Mouse (Mus musculus) macrophage (primary cell): ENCODE results near the gene Camkmt. TPM values are rescaled to one million over a fixed set of nuclear protein-coding genes. Genes with fewer than 3 reads are reported as not detected.

Source experiments
- H3K27ac ChIP-seq: fragments of 350-480 bp; formaldehyde crosslinking; 2 replicates; pipeline ENCODE4 v1.9.0; 2021
- H3K36me3 ChIP-seq: fragments of 350-480 bp; formaldehyde crosslinking; 2 replicates; pipeline ENCODE4 v1.9.0; 2021; ENCODE audit errors: inconsistent target
- H3K4me3 ChIP-seq: fragments of 350-480 bp; formaldehyde crosslinking; 2 replicates; pipeline ENCODE4 v1.9.0; 2021; ENCODE audit errors: inconsistent target
- H3K79me2 ChIP-seq: fragments of 350-480 bp; formaldehyde crosslinking; 2 replicates; pipeline ENCODE4 v1.9.0; 2021; ENCODE audit errors: inconsistent target
- WGBS: methylation state at CpG from one replicate; pipeline ENCODE4 v1.1.7; 2026; ENCODE audit warnings: inconsistent platforms; ENCODE audit not compliant: missing documents; 5-methylcytosine and 5-hydroxymethylcytosine counted together
- polyA plus RNA-seq: library from polyadenylated mRNA; stranded (reverse); fragments of 250-400 nt; gene quantifications from 3 replicates; pipeline ENCODE4 v1.2.4, GENCODE M21; 2018; ENCODE audit warnings: inconsistent platforms

Camkmt gene
- polyA plus RNA-seq, 1 experiment from 2014 or later, result 4.7 TPM

DNA sequence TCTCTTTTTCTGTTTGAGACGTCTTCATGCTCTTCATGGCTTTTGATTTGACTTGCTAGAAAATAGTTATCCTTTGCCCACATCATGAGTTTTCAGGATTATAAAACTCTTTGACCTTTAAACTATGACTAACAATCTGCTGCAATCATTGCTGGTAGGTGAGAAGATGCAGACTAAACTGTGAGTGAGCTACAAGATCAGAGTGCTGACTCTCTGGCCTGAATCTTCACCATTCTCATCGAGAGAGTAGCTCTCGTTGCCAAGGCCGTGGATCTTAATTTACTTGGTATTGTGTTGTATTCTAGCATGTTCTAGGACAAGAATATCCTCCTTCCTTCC is 72.9 kb downstream of the Camkmt start:
- Histone ChIP-seq H3K36me3 (no peaks in the 10 kb centered on the region), H3K79me2 (no peaks in the 10 kb centered on the region), H3K4me3 (no peak overlapping the region), H3K27ac (no peak overlapping the region)
- whole genome bisulfite sequencing, result 93% methylated on average over 4 of the region's 4 CpGs

DNA sequence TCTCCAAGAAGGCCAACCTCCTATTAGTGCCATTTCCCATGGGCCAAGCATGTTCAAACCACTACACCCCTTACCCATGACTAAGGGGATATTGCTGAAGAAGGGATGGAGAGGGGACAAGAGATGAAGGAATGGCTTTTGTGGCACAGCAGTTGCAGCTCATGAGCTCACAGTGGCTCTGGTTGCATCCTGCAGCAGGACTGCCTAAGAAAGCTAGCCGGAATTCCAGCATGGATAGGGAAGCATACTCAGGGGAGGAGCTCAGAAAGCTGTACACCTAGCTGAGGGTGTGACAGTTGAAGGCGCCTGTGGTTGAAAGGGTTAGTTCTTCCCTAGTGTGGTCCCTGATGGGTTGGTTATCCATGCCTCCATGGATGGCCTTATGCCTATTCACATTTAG is 78.4 kb downstream of the Camkmt start:
- H3K4me3 ChIP-seq, result no peak overlapping the region
- WGBS, result 98% methylated on average over 2 of the region's 2 CpGs
- H3K79me2 ChIP-seq, result no peaks in the 10 kb centered on the region

GRCm38 (mm10) chr17:85170541-85171255 is 80.3 kb downstream of the Camkmt start:
- H3K79me2 ChIP-seq, result no peaks in the 10 kb centered on the region
- WGBS, result 77% methylated on average over 10 of the region's 10 CpGs
- no peak overlapping the region for H3K27ac ChIP-seq
- no peaks in the 10 kb centered on the region for H3K36me3 ChIP-seq
- H3K4me3 ChIP-seq, result no peak overlapping the region

More for the DNA sequence above, 78.4 kb downstream of the Camkmt start:
- Histone ChIP-seq H3K36me3 (no peaks in the 10 kb centered on the region), H3K27ac (no peak overlapping the region)

DNA sequence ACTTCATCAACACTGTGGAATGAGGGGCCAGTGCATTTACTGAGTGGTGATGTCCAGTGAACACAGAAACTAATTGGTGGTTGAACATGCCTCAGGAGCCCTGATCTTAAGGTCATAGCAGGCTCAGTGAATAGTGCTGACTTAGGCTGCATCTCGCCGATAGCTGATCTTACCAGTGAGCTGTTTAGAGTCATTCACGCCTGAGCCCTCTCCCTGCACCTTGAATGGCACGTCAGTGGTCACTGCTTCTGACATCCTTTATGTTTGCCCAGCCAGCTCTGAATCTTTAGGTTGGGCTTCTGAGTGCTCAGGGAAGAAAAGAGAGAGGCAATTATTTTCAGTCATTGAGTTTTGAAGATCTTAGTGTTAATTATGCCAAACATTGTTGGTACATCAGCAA is 81.6 kb downstream of the Camkmt start:
- Histone ChIP-seq H3K4me3 (no peak overlapping the region), H3K27ac (no peak overlapping the region), H3K79me2 (no peaks in the 10 kb centered on the region), H3K36me3 (no peaks in the 10 kb centered on the region)
- 87% methylated on average over 4 of the region's 4 CpGs for WGBS

GRCm38 (mm10) chr17:85177231-85177630 is 86.9 kb downstream of the Camkmt start:
- WGBS, result 92% methylated on average over 13 of the region's 13 CpGs
- Histone ChIP-seq H3K4me3 (no peak overlapping the region), H3K79me2 (no peaks in the 10 kb centered on the region), H3K27ac (no peak overlapping the region), H3K36me3 (no peaks in the 10 kb centered on the region)

- 64% methylated on average over 14 of the region's 14 CpGs for WGBS
- H3K36me3 ChIP-seq, result no peaks in the 10 kb centered on the region
- no peak overlapping the region for H3K4me3 ChIP-seq
- H3K79me2 ChIP-seq, result no peaks in the 10 kb centered on the region
- no peak overlapping the region for H3K27ac ChIP-seq
Observed at GRCm38 (mm10) chr17:85180471-85181060, 90.2 kb downstream of the Camkmt start.

GRCm38 (mm10) chr17:85189227-85190127 is 99.1 kb downstream of the Camkmt start:
- Histone ChIP-seq H3K4me3 (no peak overlapping the region), H3K36me3 (no peaks in the 10 kb centered on the region), H3K27ac (no peak overlapping the region), H3K79me2 (no peaks in the 10 kb centered on the region)
- 7% methylated on average over 14 of the region's 14 CpGs for WGBS

DNA sequence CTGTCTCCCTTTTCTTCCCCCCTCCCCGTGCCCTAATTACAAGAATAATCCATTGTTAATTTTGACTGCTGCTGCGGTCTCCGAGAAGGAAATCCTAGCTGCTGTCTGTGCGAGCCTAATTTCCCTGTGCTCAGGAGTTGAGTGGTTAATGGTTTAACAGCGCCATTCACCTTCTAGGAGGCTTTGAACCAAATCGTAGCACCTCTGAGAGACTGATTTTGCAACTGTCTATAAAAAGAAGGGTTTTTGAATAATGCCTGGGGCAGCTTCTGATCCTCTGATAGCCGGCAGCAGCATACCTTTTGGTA is 99.7 kb downstream of the Camkmt start:
- H3K79me2 ChIP-seq, result no peaks in the 10 kb centered on the region
- 31% methylated on average over 7 of the region's 7 CpGs for WGBS
- H3K27ac ChIP-seq, result no peak overlapping the region
- H3K4me3 ChIP-seq, result no peak overlapping the region
- no peaks in the 10 kb centered on the region for H3K36me3 ChIP-seq

DNA sequence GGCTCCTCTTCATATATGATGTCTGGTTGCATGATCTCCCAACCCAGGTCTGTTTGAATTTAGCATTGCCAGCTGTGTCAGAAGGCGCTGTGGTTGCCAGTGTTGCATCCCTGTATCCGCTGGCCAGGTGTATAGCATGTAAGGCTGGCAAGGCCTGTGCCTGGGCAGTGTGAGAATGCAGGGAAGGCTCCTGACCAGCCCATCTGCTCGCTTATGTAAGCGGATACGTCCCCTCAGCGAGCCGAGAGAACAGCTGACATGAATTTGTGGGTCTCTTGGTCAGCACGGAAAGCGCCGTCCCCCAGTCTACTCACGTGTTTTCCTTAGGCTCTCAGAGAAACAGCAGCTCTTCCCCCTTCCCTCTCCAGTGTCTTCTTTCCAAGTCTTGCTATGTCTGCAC is 102.9 kb downstream of the Camkmt start:
- Histone ChIP-seq H3K27ac (no peak overlapping the region), H3K36me3 (no peaks in the 10 kb centered on the region), H3K79me2 (no peaks in the 10 kb centered on the region), H3K4me3 (no peak overlapping the region)
- WGBS, result 96% methylated on average over 11 of the region's 11 CpGs

GRCm38 (mm10) chr17:85198781-85199180 is 108.4 kb downstream of the Camkmt start:
- Histone ChIP-seq H3K27ac (no peak overlapping the region), H3K36me3 (no peaks in the 10 kb centered on the region), H3K79me2 (no peaks in the 10 kb centered on the region), H3K4me3 (no peak overlapping the region)
- 93% methylated on average over 15 of the region's 15 CpGs for WGBS

GRCm38 (mm10) chr17:85199321-85199720 is 109.0 kb downstream of the Camkmt start:
- WGBS, result 89% methylated on average over 11 of the region's 11 CpGs

GRCm38 (mm10) chr17:85218054-85218453 is 127.7 kb downstream of the Camkmt start:
- Histone ChIP-seq H3K27ac (no peak overlapping the region), H3K79me2 (no peaks in the 10 kb centered on the region), H3K36me3 (no peaks in the 10 kb centered on the region), H3K4me3 (no peak overlapping the region)
- WGBS, result 72% methylated on average over 5 of the region's 5 CpGs

More at GRCm38 (mm10) chr17:85199321-85199720, 109.0 kb downstream of the Camkmt start:
- Histone ChIP-seq H3K36me3 (no peaks in the 10 kb centered on the region), H3K27ac (no peak overlapping the region), H3K4me3 (no peak overlapping the region), H3K79me2 (no peaks in the 10 kb centered on the region)

- H3K27ac ChIP-seq, result no peak overlapping the region
- no peak overlapping the region for H3K4me3 ChIP-seq
- WGBS, result 93% methylated on average over 7 of the region's 7 CpGs
- no peaks in the 10 kb centered on the region for H3K79me2 ChIP-seq
- H3K36me3 ChIP-seq, result no peaks in the 10 kb centered on the region
Observed at GRCm38 (mm10) chr17:85242109-85242508, 151.8 kb downstream of the Camkmt start.

GRCm38 (mm10) chr17:85248962-85249361 is 158.6 kb downstream of the Camkmt start:
- Histone ChIP-seq H3K79me2 (no peaks in the 10 kb centered on the region), H3K36me3 (no peaks in the 10 kb centered on the region), H3K27ac (no peak overlapping the region), H3K4me3 (no peak overlapping the region)
- 90% methylated on average over 5 of the region's 5 CpGs for WGBS

- no peaks in the 10 kb centered on the region for H3K79me2 ChIP-seq
- 74% methylated on average over 7 of the region's 7 CpGs for WGBS
- H3K27ac ChIP-seq, result no peak overlapping the region
- no peak overlapping the region for H3K4me3 ChIP-seq
- no peaks in the 10 kb centered on the region for H3K36me3 ChIP-seq
Observed at GRCm38 (mm10) chr17:85249744-85250143, 159.4 kb downstream of the Camkmt start.
